Mouse (Mus musculus): ENCODE data around the gene Ubiad1. TPM values are rescaled to one million over a fixed set of nuclear protein-coding genes. Genes with fewer than 3 reads are reported as not detected.

The Ubiad1 gene
- total RNA-seq (2021) = 1 to 10 TPM; 8.9 to 9.1 TPM
- long read RNA-seq, experiment 1, transcript Ubiad1-201 (2 exons, 2,992 nt) = major isoform, 8 of 12 reads
- long read RNA-seq, experiment 1, partial matches to known transcripts = 0 of 12 reads
- long read RNA-seq, experiment 1, other reads (novel, unspliced or antisense) = 4 of 12 reads
- long read RNA-seq, experiment 2, transcript Ubiad1-201 (2 exons, 2,992 nt) = major isoform, 11 of 13 reads
- long read RNA-seq, experiment 2, partial matches to known transcripts = 0 of 13 reads
- long read RNA-seq, experiment 2, other reads (novel, unspliced or antisense) = 2 of 13 reads

DNA sequence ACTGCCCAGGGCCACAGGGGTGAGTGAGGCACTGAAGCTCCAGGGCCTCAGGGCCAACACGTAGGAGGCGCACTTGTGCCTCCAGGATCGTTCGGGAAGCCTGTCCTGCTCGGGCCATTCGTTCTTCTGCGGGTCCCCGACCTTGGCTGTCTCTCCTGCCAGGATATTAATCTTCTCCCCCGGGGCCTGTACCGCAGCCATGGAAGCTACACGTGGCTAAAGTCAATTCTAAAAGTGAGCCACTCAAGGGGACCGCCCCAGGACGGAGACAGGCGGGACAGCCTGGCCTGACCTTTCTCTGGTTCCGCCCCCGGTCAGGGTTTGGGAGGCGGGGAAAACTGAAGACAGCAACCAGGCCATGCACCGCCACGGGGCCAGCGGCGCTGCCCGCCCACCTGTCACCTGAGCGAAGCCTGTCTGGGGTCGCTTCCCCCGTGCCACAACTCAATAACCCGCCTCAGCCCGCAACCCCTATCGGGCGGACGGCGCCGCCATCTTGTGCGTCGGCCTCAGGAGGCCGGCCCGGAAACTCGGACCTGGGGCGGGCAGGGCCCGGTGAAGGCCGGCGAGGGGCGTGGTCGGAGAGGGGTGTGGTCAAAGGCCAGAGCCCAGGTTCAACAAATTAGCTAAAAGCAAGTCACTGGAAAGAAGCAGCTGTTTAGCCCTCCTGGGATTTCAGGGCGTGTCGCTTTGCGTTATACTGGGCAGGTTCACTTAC, at the start of gene Ubiad1:
TSS of gene Ubiad1 (minus strand) at position 522 of the 718 bp plus-strand sequence.
- DNase-seq (ENCODE audit: low spot score in 2 of 2) = peak; percentile 65

GRCm38 (mm10) chr4:148491448-148491847, 46.9 kb upstream of the Ubiad1 start:
- DNase-seq (ENCODE audit: low spot score in 2 of 2) = peak; percentile 64 to 67

- no peak for DNase-seq (ENCODE audit: low spot score in 2 of 2)
Measured at GRCm38 (mm10) chr4:148490502-148490901, 45.9 kb upstream of the Ubiad1 start.

GRCm38 (mm10) chr4:148487841-148488240, 43.3 kb upstream of the Ubiad1 start:
- DNase-seq (ENCODE audit: low spot score in 2 of 2) = no peak

DNA sequence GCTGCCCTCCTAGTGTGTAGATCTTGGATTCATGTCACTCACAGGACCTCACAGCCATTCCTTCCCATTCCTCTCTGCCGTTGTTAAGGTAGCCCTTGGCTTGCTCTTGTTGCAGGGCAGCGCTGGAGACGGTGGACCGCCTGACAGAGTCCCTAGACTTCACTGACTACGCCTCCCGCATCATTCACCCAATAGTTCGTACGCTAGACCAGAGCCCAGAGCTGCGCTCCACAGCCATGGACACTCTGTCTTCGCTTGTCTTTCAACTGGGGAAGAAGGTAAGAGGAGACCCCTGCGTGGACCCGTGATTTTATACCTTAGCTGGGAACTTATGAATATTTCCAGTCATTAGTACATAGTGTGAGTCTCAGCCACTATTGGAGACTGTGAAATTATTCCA, 39.9 kb upstream of the Ubiad1 start:
- DNase-seq (ENCODE audit: low spot score in 2 of 2) = no peak

DNA sequence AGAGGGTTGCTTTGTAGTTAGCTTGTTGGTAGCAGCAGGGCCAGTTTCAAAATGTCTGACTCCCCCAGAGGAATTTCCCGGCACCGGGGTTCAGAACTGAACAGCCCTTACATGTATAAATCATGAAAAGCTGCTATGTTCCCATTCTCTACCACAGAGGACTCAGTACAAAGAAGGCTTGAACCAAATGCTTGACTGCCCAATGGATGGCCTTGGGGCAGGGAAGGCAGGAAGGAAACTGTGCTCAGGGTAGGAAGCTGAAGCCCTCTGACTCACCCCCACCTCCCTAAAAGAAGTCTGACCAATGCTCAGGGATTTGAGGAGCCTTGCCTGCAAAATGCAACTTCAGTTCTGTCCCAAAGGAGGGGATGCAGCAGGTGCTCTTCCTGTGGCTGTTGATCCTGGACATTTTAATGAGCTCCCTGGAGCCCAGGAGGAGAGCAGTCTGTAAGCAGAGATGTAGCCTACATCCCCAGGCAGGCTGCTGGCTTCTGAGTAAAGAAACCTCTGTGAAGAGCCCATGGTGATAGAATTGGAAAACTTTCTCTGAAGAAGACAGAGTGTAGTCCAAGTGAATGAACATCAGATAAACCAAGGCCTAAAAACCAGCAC, 37.1 kb upstream of the Ubiad1 start:
- DNase-seq (ENCODE audit: low spot score in 2 of 2) = no peak

GRCm38 (mm10) chr4:148480245-148480644, 35.7 kb upstream of the Ubiad1 start:
- DNase-seq (ENCODE audit: low spot score in 2 of 2) = no peak

- no peak for DNase-seq (ENCODE audit: low spot score in 2 of 2)
Measured at GRCm38 (mm10) chr4:148473496-148473895, 28.9 kb upstream of the Ubiad1 start.

DNA sequence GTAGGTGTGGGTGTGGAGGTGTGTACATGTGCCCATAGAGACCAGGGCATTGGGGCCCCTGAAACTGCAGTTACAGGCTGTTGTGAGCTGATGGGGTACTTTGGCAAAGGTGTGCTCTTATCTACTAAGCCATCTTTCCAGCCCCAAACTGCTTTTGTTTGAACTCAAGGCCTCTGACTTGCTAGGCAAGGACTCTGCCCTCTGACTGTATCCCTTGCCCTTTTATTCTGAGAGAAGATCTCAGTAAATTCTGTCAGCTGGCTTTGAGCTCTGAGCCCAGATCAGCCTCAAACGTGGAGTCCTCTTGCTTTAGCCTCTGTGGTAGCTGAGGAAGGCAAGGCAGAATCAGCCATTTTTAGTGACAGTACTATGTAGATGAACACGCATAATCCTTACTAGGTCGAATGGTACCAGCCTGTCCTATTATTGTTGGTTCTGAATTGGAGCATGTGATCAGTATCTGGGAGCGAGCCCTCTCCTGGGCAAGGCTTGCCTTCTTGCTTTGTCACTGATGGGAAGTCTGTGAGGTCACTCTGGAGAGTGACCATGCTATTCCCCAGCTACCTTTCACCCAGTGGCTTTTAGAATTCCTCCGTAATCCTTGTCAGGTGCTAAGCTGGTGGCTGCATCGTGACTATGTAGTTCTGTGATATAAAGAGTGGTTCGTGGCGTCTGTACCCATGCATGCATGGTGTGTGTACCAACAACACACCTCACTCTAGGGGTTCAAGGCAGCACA, 28.0 kb upstream of the Ubiad1 start:
- DNase-seq (ENCODE audit: low spot score in 2 of 2) = no peak

DNA sequence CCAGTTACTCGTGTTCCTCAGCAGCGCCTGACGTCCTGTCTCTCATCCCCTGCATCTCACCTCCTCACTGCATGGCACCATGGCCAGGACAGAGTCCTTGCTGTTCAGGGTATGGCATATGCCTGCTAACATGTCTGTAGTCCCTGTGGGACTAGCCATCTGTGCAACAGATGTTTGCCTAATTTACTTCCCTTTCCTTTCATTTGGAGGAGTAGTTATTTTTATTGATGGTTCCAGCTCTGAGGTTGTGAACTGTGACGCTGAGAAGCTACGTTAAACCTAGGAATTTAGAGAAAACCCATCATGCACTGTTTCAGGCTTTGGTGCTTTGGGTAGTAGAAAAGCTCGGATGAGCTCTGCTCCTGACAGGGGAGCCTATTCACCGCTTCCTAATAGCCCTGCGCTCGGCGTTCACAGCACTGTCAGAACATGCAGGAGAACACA, 26.8 kb upstream of the Ubiad1 start:
- peak in 1 of 2 experiments; percentile 19 for DNase-seq (ENCODE audit: low spot score in 2 of 2)

DNA sequence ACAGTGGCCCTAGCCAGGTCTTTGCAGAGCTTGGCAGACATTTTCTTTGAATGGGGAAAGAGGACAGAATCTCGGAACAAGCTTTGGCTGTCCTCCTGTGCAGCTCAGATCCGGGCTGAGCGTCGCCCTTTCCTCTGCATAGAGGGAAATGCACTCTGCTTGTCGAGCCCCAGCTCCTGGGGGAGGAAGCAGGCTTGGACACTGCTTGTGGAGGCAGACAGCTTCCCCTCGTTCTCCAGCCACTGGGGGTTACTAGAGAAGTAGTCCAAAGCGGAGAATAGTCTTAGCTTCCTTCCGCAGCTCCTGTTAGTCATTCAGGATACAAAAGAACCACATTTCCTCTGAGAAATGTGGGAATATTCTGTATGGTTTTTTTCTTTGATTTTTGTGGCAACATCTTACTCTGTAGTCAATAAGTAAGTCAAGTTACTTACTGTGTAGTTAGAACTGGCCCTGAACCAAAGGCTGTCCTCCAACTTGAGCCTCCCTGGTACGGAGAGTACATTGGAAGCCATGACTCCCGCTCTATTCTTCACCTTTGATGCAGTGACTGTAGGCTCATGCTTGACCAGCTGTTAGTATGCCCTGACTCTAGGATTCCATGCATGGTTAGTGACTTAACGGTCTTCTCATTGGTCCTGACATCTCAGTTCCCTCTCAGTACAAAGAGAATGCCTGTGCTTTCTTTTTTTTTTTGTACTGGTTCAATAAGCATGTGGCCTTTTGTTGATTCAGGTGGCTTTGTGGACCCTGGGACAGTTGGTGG, 25.1 kb upstream of the Ubiad1 start:
- no peak for DNase-seq (ENCODE audit: low spot score in 2 of 2)

GRCm38 (mm10) chr4:148468396-148468795, 23.8 kb upstream of the Ubiad1 start:
- DNase-seq (ENCODE audit: low spot score in 2 of 2) = no peak

DNA sequence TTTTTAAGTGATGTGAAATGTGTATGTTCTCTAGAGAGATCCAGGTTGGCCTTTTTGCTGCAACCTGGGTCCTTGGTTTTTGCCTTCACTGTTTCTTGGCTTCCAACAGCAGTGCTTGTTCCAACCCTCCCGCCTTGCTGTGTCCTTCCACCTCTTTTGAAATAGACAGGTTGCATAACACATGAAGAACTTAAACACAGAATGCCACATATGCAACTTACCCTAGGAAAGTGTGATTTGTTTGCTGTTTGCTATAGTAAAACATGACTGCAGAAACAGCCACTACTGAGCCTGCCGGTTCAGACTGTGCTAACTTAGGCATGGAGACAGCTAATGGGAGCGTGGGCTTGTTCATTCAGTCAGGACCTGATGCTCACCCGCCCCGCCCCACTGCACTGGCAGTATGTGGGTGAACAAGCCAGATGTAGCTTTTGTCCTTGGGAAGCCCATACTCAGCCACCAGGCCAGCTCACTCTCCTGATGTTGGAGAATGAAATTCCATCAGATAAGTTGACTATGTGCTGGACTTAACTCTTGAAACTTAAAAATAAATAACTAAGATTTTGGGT, 22.0 kb upstream of the Ubiad1 start:
- no peak for DNase-seq (ENCODE audit: low spot score in 2 of 2)

- no peak for DNase-seq (ENCODE audit: low spot score in 2 of 2)
Measured at GRCm38 (mm10) chr4:148464869-148465268, 20.3 kb upstream of the Ubiad1 start.

DNA sequence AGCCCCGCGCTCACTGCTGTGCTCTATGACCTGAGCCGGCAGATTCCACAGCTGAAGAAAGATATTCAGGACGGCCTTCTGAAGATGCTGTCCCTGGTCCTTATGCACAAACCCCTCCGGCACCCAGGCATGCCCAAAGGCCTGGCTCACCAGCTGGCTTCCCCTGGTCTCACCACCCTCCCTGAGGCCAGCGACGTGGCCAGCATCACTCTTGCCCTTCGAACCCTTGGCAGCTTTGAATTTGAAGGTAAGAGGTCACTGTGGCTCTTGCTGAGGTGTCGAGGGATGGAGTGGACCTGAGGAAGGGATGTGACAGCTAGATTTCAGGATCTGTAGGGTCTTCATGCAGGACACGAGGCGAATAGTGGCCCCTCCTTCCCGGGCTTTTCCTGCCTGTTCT, 19.7 kb upstream of the Ubiad1 start:
- DNase-seq (ENCODE audit: low spot score in 2 of 2) = no peak

DNA sequence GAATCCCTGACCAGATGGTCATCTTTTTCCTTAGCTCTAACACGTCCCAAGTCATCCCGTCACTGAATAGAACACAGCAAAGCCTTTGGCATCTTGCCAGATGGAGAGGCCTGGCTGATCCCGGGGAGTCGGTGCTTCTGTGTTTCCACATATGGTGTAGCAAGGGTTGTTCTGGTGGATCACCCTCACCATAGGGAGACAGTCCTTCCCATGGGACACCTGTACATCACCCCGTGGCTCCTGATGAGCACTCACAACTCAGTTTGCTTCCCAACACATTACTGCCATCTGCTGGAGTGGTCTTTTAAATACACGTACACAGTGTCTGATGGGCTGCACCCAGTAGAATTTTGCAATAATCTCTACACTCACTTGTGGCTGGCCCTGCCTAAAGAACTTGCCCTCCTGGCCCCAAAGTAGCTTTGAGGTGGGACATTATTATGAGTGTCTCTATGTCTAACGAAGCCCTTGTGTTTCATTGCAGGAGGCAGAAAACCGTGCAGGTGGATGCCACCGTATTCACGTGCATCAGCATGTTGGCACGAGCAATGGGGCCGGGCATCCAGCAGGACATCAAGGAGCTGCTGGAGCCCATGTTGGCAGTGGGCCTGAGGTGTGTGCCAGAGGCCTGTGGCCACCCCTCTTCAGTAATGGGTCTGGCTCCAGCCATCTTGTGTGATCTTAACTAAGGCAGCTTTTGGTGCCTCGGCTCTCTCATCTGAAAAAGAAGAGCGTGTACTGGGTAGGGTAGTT, 18.8 kb upstream of the Ubiad1 start:
- DNase-seq (ENCODE audit: low spot score in 2 of 2) = peak; percentile 48 to 63

GRCm38 (mm10) chr4:148462717-148463116, 18.1 kb upstream of the Ubiad1 start:
- no peak for DNase-seq (ENCODE audit: low spot score in 2 of 2)

DNA sequence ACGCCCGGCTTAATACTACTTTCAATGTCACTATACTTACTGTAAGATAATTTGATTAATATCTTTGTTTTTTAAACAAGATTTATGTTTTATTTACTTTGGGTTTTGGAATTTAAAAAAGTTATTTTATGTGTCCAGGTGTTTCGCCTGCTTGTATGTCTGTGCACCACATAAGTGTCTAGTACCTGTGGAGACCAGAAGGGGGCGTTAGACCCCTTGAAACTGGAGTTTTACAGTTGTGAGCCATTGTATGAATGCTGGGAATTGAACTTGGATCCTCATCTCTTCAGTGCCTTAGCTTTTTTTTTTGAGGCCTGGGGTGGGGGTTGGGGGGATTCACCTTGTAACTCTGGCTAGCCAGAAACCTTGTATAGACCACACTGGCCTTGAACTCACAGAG, 17.2 kb upstream of the Ubiad1 start:
- no peak for DNase-seq (ENCODE audit: low spot score in 2 of 2)

- peak; percentile 27 to 40 for DNase-seq (ENCODE audit: low spot score in 2 of 2)
Measured at GRCm38 (mm10) chr4:148460656-148461284, 16.2 kb upstream of the Ubiad1 start.
